Mouse (Mus musculus) lung, adult 2 months (tissue): ENCODE measurements around the gene Acvr1b.

ENCODE experiments used
- CTCF ChIP-seq: fragments of 200-500 bp; IDR thresholded peaks from 2 replicates; pipeline ENCODE4 v1.5.1; 2011; ENCODE audit warnings: mild to moderate bottlenecking, low read length, control low read depth; ENCODE audit not compliant: insufficient read depth
- POLR2A ChIP-seq: fragments of 200-500 bp; IDR thresholded peaks from 2 replicates; pipeline ENCODE4 v1.6.1; 2011; ENCODE audit warnings: low read depth, mild to moderate bottlenecking, control low read depth, low read length, borderline replicate concordance; ENCODE audit errors: extremely low read depth

GRCm38 (mm10) chr15:101201414-101201813 lies 27.5 kb downstream of the Acvr1b start:
- no peak for TF ChIP-seq CTCF
- TF ChIP-seq POLR2A, result no peak
